Mouse (Mus musculus) intestine, embryonic 14.5 days (tissue): Measurements from ENCODE around the gene Rab7b. TPM values are rescaled to one million over a fixed set of nuclear protein-coding genes. Genes with fewer than 3 reads are reported as not detected.

ENCODE experiments used
- ATAC-seq: fragments of 200-750 bp; cut with Nextera tagmentation; replicated peaks from 2 replicates; pipeline ENCODE4 v1.8.0; 2017; ENCODE audit warnings: low read depth, moderate number of reproducible peaks, moderate TSS enrichment, moderate library complexity; ENCODE audit not compliant: low FRiP score, low TSS enrichment
- DNase-seq: peaks from one replicate; pipeline ENCODE4 v3.0.0-alpha.2; 2018; ENCODE audit warnings: low spot score
- H3K27ac ChIP-seq: fragments of 300-500 bp; sonication (generic); 2 replicates; pipeline ENCODE4 v1.5.1; 2014; ENCODE audit warnings: low read depth, mild to moderate bottlenecking, control low read depth
- H3K27me3 ChIP-seq: fragments of 300-500 bp; sonication (generic); replicated peaks from 2 replicates; pipeline ENCODE4 v1.6.1; 2014; ENCODE audit warnings: low read length, control low read depth; ENCODE audit not compliant: control insufficient read depth, insufficient read depth
- H3K36me3 ChIP-seq: fragments of 300-500 bp; sonication (generic); 2 replicates; pipeline ENCODE4 v1.6.1; 2014; ENCODE audit warnings: low read length, control low read depth; ENCODE audit not compliant: control insufficient read depth, insufficient read depth
- H3K4me1 ChIP-seq: fragments of 300-500 bp; sonication (generic); replicated peaks from 2 replicates; pipeline ENCODE4 v1.6.1; 2014; ENCODE audit warnings: low read length, control low read depth, mixed read lengths; ENCODE audit not compliant: control insufficient read depth, insufficient read depth
- H3K4me2 ChIP-seq: fragments of 300-500 bp; sonication (generic); 2 replicates; pipeline ENCODE4 v1.6.1; 2014; ENCODE audit warnings: low read length
- H3K4me3 ChIP-seq: fragments of 300-500 bp; sonication (generic); 2 replicates; pipeline ENCODE4 v1.5.1; 2014; ENCODE audit warnings: low read depth, low read length, control low read depth, mixed read lengths
- H3K9ac ChIP-seq: fragments of 300-500 bp; sonication (generic); 2 replicates; pipeline ENCODE4 v1.6.1; 2014; ENCODE audit warnings: mild to moderate bottlenecking, low read length
- H3K9me3 ChIP-seq: fragments of 300-500 bp; sonication (generic); 2 replicates; pipeline ENCODE4 v1.6.1; 2016; ENCODE audit warnings: low read length, control low read depth; ENCODE audit not compliant: control insufficient read depth
- WGBS: fragments of 180-500 bp; shearing (Covaris S2); extraction: QIAGEN DNeasy Blood & Tissue Kit; methylation state at CpG from one replicate; pipeline ENCODE4 v1.1.7; 2014; 5-methylcytosine and 5-hydroxymethylcytosine counted together
- polyA plus RNA-seq: library from polyadenylated mRNA; unstranded; fragments of >200 nt; fragmentation: Nextera tagmentation; extraction: Ambion mirVana; gene quantifications from 2 replicates; pipeline ENCODE4 v1.2.1, GENCODE M21; 2014

The Rab7b gene
- polyA plus RNA-seq, 1 experiment from 2014 or later: 4.3 TPM

- no peak for DNase-seq
- ATAC-seq: no peak
- H3K27ac ChIP-seq: no peak overlapping the region
These were observed 62.8 kb downstream of the Rab7b start for GRCm38 (mm10) chr1:131751181-131751890.

DNA sequence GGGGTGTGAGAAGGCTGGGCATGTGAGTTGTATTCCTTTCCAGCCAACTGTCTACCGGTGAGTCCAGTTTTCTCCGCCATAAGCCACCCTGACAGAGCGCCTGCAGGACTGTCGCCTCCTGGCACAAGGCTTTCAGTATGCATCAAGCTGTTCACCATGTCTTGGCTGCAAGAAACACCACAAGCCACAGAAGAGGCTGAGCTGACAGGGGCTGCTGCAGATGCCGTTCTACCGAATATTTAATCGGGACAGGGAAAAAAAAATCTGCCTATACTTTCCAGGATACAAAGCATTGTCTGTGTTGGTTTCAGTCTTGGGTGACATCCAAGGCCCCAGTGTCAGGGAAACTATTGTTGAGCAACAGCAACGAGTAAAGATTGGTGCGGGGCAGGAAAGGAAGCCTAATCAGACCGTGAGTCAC is 63.4 kb downstream of the Rab7b start:
- Histone ChIP-seq H3K27ac (no peak overlapping the region), H3K9ac (no peak overlapping the region), H3K9me3 (no peaks in the 10 kb centered on the region), H3K4me2 (no peak overlapping the region), H3K4me3 (no peak overlapping the region), H3K27me3 (no peaks in the 10 kb centered on the region), H3K4me1 (no peaks in the 10 kb centered on the region), H3K36me3 (no peaks in the 10 kb centered on the region)
- ATAC-seq (no peak), DNase-seq (no peak)
- WGBS: 71% methylated on average over 10 of the region's 10 CpGs

More at GRCm38 (mm10) chr1:131751181-131751890, 62.8 kb downstream of the Rab7b start:
- Histone ChIP-seq H3K9me3 (no peaks in the 10 kb centered on the region), H3K4me1 (no peaks in the 10 kb centered on the region), H3K4me3 (no peak overlapping the region), H3K36me3 (no peaks in the 10 kb centered on the region), H3K9ac (no peak overlapping the region), H3K27me3 (no peaks in the 10 kb centered on the region), H3K4me2 (no peak overlapping the region)
- 80% methylated on average over 3 of the region's 3 CpGs for WGBS

DNA sequence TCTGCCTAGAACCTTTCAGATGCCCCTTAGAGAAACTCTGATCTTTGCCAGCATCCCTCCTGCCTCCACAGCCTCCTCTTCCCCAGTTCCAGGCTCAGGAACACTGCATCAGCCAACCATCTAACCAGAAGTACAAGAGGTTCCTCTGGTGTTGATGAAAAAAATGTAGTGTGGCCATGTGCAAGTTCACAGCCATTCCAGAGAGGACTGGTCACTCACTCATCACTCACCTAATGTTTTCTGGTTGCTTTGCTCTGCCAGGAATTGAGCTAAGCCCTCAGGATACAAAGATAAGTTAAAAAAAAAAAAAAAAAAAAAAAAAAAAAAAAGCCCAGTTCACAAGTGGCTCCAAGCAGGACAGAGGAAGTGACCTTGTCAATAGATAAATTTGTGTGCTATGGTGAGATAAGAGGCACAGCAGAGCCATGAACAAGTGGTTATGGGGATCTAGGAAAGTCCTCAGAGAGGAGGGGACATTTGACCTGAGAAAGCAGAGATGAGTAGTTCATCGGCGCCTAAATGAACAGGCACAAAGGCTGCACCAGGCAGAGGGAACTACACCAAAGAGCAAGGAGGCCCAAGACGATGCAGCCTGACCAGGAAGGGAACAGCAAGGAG is 65.8 kb downstream of the Rab7b start:
- Histone ChIP-seq H3K9me3 (no peaks in the 10 kb centered on the region), H3K4me1 (no peaks in the 10 kb centered on the region), H3K9ac (no peak overlapping the region), H3K27me3 (no peaks in the 10 kb centered on the region), H3K27ac (no peak overlapping the region), H3K36me3 (no peaks in the 10 kb centered on the region), H3K4me3 (no peak overlapping the region), H3K4me2 (no peak overlapping the region)
- DNase-seq: no peak
- 62% methylated on average over 3 of the region's 3 CpGs for WGBS
- no peak for ATAC-seq

DNA sequence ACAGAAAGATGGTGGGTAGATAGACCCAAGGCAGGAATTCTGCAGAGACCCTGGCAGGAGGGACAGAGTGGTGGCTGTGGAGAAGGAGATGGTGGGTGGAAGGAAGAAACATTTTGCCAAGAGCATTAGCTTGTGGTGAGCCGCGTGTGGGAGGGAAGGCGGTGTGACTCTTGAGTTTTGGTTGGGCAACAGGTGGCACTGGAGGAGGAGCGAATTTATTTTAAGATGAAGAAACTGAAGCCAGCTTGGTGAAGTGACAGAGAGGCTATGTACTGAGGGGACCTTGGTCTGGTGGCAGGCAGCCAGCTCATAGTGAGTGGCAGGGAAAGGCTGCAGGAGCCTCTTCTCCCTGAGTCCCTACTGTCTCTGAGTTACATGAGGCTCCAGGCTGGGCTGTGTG is 66.4 kb downstream of the Rab7b start:
- Histone ChIP-seq H3K27ac (no peak overlapping the region), H3K4me1 (no peaks in the 10 kb centered on the region), H3K36me3 (no peaks in the 10 kb centered on the region), H3K27me3 (no peaks in the 10 kb centered on the region), H3K9me3 (no peaks in the 10 kb centered on the region), H3K4me2 (no peak overlapping the region), H3K9ac (no peak overlapping the region), H3K4me3 (no peak overlapping the region)
- DNase-seq: no peak
- no peak for ATAC-seq
- 90% methylated on average over 4 of the region's 4 CpGs for WGBS

DNA sequence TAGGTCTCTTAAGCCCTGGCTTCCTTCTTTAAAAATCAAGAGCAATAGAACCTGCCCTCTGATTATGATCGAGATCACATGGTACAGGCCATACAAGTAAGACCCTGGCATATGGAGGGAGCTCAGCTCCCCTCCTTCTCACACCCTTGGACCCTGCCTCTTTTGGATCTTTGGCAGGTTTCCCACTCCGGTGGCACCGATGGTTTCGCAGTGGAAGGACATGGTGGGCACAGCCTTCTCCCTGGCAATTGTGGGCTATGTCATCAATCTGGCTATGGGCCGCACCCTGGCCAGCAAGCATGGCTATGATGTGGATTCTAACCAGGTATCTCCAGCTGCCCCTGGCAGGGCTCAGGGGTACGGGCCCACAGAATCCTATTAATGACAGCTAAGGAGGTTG is 68.7 kb downstream of the Rab7b start:
- Histone ChIP-seq H3K9me3 (no peaks in the 10 kb centered on the region), H3K4me2 (no peak overlapping the region), H3K4me1 (no peaks in the 10 kb centered on the region), H3K9ac (no peak overlapping the region), H3K27me3 (no peaks in the 10 kb centered on the region), H3K27ac (no peak overlapping the region), H3K4me3 (no peak overlapping the region), H3K36me3 (no peaks in the 10 kb centered on the region)
- WGBS: 92% methylated on average over 6 of the region's 6 CpGs
- ATAC-seq (no peak), DNase-seq (no peak)

- Histone ChIP-seq H3K27me3 (no peaks in the 10 kb centered on the region), H3K4me1 (no peaks in the 10 kb centered on the region), H3K27ac (no peak overlapping the region), H3K4me3 (no peak overlapping the region), H3K9ac (no peak overlapping the region), H3K9me3 (no peaks in the 10 kb centered on the region), H3K4me2 (no peak overlapping the region), H3K36me3 (no peaks in the 10 kb centered on the region)
- WGBS: 86% methylated on average over 7 of the region's 7 CpGs
- no peak for ATAC-seq
- DNase-seq: peak; percentile 24
These were observed 70.3 kb downstream of the Rab7b start for GRCm38 (mm10) chr1:131758796-131759195.

GRCm38 (mm10) chr1:131759667-131760427 is 71.4 kb downstream of the Rab7b start:
- Histone ChIP-seq H3K27me3 (no peaks in the 10 kb centered on the region), H3K9me3 (no peaks in the 10 kb centered on the region), H3K4me3 (no peak overlapping the region), H3K9ac (no peak overlapping the region), H3K4me1 (no peaks in the 10 kb centered on the region), H3K4me2 (no peak overlapping the region), H3K36me3 (no peaks in the 10 kb centered on the region), H3K27ac (no peak overlapping the region)
- WGBS: 67% methylated on average over 9 of the region's 9 CpGs
- peak; percentile 46 for DNase-seq
- no peak for ATAC-seq

- no peak overlapping the region for H3K4me3 ChIP-seq
- H3K9ac ChIP-seq: no peak overlapping the region
- DNase-seq (peak; percentile 46), ATAC-seq (no peak)
- WGBS: 84% methylated on average over 3 of the region's 3 CpGs
- no peaks in the 10 kb centered on the region for H3K36me3 ChIP-seq
- no peak overlapping the region for H3K27ac ChIP-seq
- no peaks in the 10 kb centered on the region for H3K27me3 ChIP-seq
- H3K9me3 ChIP-seq: no peaks in the 10 kb centered on the region
- H3K4me2 ChIP-seq: no peak overlapping the region
- H3K4me1 ChIP-seq: no peaks in the 10 kb centered on the region
These were observed 71.9 kb downstream of the Rab7b start for GRCm38 (mm10) chr1:131760428-131760820.
